Mouse (Mus musculus) T-helper 2 cell (primary cell): ENCODE measurements at regions not wholly inside any gene's neighbourhood (a gene's known extent, or its start where the extent isn't known, plus 50 kb on each side); places are given as distances from the start of the nearest gene placed in this dataset.

ENCODE experiments used
- in situ Hi-C: fragments of 300-600 bp; cut with MboI, MseI; formaldehyde crosslinking; loops from one replicate; pipeline ENCODE4 v1.15.1; 2025; ENCODE audit warnings: high pct_unique_total_duplicates

- in situ Hi-C loops = loop anchor here (5.0 kb wide), 1 partner anchor 373 kb away; no protein-coding TSS in a partner anchor
Observed at GRCm38 (mm10) chr8:78004891-78005290, 208.2 kb upstream of the Ttc29 start.

GRCm38 (mm10) chr8:78013101-78013500 is 200.0 kb upstream of the Ttc29 start:
- in situ Hi-C loops = no loop called here

GRCm38 (mm10) chr8:78018430-78019180 is 194.5 kb upstream of the Ttc29 start:
- in situ Hi-C loops = no loop called here

DNA sequence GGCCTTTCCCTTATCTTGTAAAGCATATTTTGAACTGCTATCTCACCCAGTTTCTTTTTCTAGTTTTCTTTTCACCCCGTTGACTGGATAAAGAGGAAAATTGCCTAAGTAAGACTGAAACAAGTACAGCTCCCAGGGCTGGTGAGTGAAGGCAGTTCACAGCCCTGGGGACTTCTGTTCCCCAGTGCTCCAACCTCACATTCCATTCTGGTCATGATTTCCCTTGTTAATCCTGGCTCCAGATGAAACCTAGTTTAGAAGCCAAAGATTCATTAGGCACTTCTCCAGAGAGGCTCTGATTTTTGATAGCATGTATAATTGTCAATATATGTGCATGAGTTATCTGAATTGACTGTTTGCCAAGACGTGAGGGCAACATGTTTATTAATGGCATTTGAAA is 191.6 kb upstream of the Ttc29 start:
- in situ Hi-C loops = no loop called here

DNA sequence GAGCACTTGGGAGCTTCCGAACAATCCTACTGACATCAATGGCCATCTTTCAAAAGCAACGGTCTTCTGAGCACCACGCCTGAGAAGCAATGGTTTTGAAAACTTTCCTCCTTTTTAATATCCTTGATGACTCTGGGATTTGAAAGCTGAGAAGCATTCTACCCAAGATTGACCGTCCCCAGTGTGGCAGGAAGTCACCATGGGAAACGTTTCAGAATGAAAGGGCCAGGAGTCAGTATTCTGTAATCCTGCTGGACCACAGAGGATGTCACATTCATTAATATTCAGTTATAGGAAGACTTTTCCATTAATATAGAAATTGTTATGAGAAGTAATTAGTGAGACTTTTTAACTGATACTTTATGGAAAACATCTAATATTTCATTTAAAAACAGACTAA is 190.1 kb upstream of the Ttc29 start:
- in situ Hi-C loops = no loop called here

GRCm38 (mm10) chr8:78023467-78023866 is 189.6 kb upstream of the Ttc29 start:
- in situ Hi-C loops = no loop called here

DNA sequence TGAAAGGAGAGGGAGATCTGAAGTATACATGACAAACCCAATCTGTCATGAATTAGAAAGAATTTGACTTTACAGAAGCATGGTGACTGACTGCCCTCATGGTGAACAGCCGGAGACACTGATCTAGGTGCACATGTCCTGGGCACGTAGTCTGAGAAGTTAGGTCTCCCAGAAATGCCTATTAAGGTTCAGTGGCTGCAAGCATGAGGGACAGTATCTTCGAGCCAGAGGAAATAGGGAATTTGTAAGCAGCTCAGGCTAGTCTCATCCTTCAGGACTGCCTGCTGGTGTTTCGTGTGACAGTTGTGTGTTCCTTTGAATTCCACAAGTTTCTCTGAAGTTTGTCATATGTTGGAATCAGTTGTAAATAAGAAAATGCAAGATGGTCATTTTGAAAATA is 189.2 kb upstream of the Ttc29 start:
- in situ Hi-C loops = no loop called here

DNA sequence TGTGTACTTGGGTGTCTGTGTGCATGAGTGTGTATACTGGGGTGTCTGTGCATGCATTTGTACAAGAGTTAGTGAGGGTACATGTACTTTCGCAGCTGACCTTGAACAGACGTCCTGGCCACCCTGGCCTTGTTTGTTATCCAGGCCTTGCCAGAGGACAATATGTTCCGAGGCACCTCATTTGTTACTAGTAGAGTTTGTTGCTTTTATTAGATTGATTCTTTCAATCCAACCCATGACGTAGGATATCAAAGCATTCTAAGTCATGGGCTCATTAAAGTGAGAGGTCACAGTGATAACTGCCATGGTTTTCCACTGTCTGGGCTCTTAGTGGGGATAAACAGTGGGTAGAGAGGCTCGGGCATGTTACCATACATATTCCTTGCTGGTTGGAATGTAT is 188.1 kb upstream of the Ttc29 start:
- in situ Hi-C loops = no loop called here

GRCm38 (mm10) chr8:78027371-78027770 is 185.7 kb upstream of the Ttc29 start:
- in situ Hi-C loops = no loop called here

DNA sequence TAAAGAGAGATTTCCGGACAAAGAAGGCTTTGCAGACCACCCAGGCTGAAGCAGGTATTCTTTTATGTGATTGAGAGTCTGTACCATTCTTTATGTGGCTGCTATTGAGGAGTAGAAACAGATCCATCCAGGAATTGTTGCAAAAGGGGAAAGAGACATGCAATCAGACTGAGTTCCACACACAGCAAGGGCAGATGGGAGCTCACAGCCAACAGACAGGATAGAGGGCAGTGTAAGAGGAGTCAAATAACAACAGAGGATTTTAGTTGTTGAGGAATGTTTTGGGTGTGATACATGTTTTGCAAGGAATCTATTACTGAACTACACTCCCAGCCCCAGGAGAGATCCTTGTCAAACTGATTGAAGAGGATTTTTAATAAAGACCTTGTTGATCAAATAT is 184.2 kb upstream of the Ttc29 start:
- in situ Hi-C loops = no loop called here

- in situ Hi-C loops = no loop called here
Observed at GRCm38 (mm10) chr8:78031811-78032210, 181.3 kb upstream of the Ttc29 start.

DNA sequence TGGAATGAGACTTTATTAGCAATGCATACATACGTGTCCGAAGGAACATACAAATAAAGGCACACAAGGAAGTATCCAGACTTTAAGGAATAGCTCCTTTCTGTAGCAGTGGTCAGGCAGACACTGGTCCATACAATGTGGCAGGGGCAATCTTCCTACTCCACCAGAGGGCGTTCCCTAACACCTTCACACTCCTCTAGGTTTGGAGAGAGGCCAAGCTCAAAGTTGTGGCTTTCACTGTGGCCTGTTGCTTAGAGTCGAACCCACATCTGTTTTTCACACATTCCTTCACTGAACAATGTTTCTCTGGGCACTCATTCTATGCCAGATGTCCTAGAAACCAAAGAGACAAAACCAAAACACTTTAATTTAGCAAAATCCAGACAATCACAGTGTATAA is 178.4 kb upstream of the Ttc29 start:
- in situ Hi-C loops = no loop called here

- in situ Hi-C loops = no loop called here
Observed at GRCm38 (mm10) chr8:78037218-78037617, 175.9 kb upstream of the Ttc29 start.

GRCm38 (mm10) chr8:78046691-78047090 is 166.4 kb upstream of the Ttc29 start:
- in situ Hi-C loops = no loop called here

DNA sequence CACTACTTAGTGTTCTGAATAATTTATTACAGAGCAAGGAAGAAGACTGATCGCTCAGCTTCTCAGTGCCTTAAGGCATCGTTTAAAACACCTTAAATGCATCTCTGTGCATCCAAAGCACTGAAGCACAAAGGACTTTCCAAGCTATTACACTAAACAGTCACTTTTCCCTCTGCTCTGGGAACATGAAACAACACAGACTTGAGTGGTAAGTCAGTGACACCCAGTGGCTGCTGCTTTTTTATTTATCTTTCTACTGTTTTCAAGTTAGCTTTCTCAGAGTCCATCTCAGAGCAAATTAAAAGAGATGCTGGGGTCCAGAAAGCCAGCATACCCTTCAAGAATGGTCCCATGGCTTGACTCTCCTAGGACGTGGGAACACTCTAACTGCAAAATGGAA is 162.3 kb upstream of the Ttc29 start:
- in situ Hi-C loops = loop anchor here (25.0 kb wide), 1 partner anchor 412 kb away; no protein-coding TSS in a partner anchor

DNA sequence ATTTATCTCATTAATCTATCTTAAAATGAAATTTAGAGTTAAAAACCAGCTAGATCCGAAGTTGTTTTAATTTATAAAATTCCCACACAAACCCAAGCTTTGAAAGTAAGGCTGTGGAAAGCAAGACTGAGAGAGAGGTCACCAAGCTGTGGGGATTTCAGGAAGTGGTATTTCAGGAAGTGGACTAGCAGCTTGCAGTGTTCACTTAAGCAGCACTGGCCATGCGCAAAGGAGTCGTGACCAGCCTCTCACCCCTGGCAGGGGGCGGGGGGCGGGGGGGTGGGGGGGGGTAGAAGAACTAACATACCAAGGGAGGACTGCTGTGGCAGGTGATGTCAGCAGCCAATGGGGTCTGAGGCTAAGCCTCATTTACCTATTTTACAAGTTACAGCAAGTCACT is 158.7 kb upstream of the Ttc29 start:
- in situ Hi-C loops = loop anchor here (25.0 kb wide), 1 partner anchor 408 kb away; no protein-coding TSS in a partner anchor

DNA sequence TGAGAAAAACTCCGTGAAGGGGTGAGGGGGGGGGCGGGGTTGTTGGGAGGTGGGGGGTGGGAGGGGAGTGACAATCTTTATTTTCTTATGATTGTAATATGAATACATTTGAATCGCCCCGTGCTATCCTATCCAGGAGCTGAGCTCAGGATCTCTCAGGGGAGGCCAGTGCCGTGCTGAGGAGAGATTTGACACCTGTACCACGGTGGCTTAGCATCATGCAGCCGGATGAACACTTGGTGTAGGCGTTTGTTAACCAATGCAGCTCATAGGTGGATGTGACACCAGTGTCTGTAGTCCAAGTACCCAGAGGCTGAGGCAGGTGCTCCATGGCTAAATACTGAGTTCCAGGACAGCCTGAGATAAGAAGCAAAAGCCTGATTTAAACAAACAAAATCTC is 158.2 kb upstream of the Ttc29 start:
- in situ Hi-C loops = loop anchor here (25.0 kb wide), 1 partner anchor 407 kb away; no protein-coding TSS in a partner anchor

- in situ Hi-C loops = loop anchor here (25.0 kb wide), 1 partner anchor 407 kb away; no protein-coding TSS in a partner anchor
Observed at GRCm38 (mm10) chr8:78055531-78055930, 157.6 kb upstream of the Ttc29 start.

GRCm38 (mm10) chr8:78057357-78057756 is 155.7 kb upstream of the Ttc29 start:
- in situ Hi-C loops = loop anchor here (25.0 kb wide), 1 partner anchor 405 kb away; no protein-coding TSS in a partner anchor

- in situ Hi-C loops = loop anchor here (25.0 kb wide), 1 partner anchor 400 kb away; no protein-coding TSS in a partner anchor
Observed at GRCm38 (mm10) chr8:78061827-78062719, 151.0 kb upstream of the Ttc29 start.

- in situ Hi-C loops = loop anchor here (25.0 kb wide), 1 partner anchor 399 kb away; no protein-coding TSS in a partner anchor
Observed at GRCm38 (mm10) chr8:78063529-78063928, 149.6 kb upstream of the Ttc29 start.

DNA sequence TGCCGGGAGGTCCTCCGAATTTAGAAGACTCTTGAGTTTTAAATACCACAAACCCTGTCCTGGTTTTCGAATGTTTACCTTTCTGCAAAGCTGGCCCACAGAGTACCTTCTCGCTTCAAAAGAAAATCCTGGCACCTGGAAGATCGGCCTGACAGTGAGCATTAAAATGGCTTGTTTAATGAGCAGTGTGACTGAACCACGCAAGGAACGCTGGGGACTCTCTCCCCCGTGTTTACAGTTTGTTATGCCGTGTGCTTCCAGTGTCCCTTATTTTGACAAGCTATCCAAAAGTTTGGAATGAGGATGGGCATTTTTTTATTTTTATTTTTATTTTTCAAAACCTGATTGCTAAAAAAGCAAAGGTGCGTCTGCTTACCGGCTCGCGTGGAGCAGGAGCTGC is 148.9 kb upstream of the Ttc29 start:
- in situ Hi-C loops = loop anchor here (25.0 kb wide), 1 partner anchor 398 kb away; no protein-coding TSS in a partner anchor
